Mouse (Mus musculus) kidney, adult 2 months (tissue): Measurements from ENCODE around the gene Sept10.

Experiments used
- CTCF ChIP-seq: fragments of 200-500 bp; conservative IDR thresholded peaks from 2 replicates; pipeline ENCODE4 v1.5.1; 2011; ENCODE audit warnings: low read depth, mild to moderate bottlenecking, control low read depth, low read length, moderate library complexity, mixed read lengths; ENCODE audit not compliant: insufficient read depth, insufficient read length
- POLR2A ChIP-seq: fragments of 200-500 bp; IDR thresholded peaks from one replicate; pipeline ENCODE4 v1.6.1; 2011; ENCODE audit warnings: low read depth, low read length, control low read depth

DNA sequence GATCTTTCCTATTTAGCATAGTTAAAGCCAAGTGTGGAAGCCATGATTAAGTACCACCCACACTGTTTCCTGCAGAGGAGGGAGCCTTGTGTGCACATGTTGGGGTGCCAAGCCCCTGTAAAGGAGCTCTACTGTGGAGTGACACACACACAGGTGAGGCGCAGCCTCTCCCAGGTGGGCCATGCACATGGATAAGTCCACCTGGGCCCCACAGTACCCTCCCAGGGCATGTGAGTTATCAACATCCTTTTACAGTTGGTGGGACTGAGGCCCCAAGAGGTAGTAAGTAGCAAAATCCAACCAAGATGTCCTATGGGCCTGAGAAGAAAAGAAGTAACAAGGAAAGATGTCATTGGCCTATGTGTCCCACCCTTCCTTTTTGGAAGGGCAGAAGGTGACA, 102.6 kb downstream of the Sept10 start:
- no peak for TF ChIP-seq POLR2A
- no peak for TF ChIP-seq CTCF
